Mouse (Mus musculus): ENCODE results near the gene Tpsb2. TPM values are rescaled to one million over a fixed set of nuclear protein-coding genes. Genes with fewer than 3 reads are reported as not detected.

Tpsb2 gene
- 0.43 and 0.61 TPM in 2 replicates for polyA plus RNA-seq (2012; rRNA removed)

GRCm38 (mm10) chr17:25366005-25366404 lies at the start of gene Tpsb2:
Tpsb2 (plus strand) TSS chr17:25366305.

GRCm38 (mm10) chr17:25318354-25318753 lies 47.8 kb upstream of the Tpsb2 start, which contains the start of gene Prss29:
Prss29 (plus strand) TSS chr17:25318654.

GRCm38 (mm10) chr17:25345462-25345861 lies 20.6 kb upstream of the Tpsb2 start, which contains the start of gene Tpsab1:
Tpsab1 (minus strand) TSS chr17:25345562.

GRCm38 (mm10) chr17:25368973-25369372 lies 2.9 kb downstream of the Tpsb2 start, which contains the start of gene Tpsg1:
Tpsg1 (plus strand) TSS chr17:25369273.

Other genes starting within 250 kb of the Tpsb2 start
- gene Ptx4, start 245.5 kb upstream of the Tpsb2 start, polyA plus RNA-seq (2012; rRNA removed) = not detected in 2 replicates
- 6.5 and 7.2 TPM in 2 replicates for gene Clcn7, start 232.9 kb upstream of the Tpsb2 start, polyA plus RNA-seq (2012; rRNA removed)
- not detected in 2 replicates for gene Ccdc154, start 203.8 kb upstream of the Tpsb2 start, polyA plus RNA-seq (2012; rRNA removed)
- gene Gm38655, start 190.8 kb upstream of the Tpsb2 start, polyA plus RNA-seq (2012; rRNA removed) = not detected in 2 replicates
- 11.2 and 12.5 TPM in 2 replicates for gene BC003965, start 181.8 kb upstream of the Tpsb2 start, polyA plus RNA-seq (2012; rRNA removed)
- 8.8 and 9.4 TPM in 2 replicates for gene Unkl, start 177.9 kb upstream of the Tpsb2 start, polyA plus RNA-seq (2012; rRNA removed)
- gene Gnptg, start 126.2 kb upstream of the Tpsb2 start, polyA plus RNA-seq (2012; rRNA removed) = 13.8 and 14.6 TPM in 2 replicates
- gene Tsr3, start 126.1 kb upstream of the Tpsb2 start, polyA plus RNA-seq (2012; rRNA removed) = 12.0 and 12.2 TPM in 2 replicates
- 0.56 and 1.2 TPM in 2 replicates for gene Baiap3, start 109.9 kb upstream of the Tpsb2 start, polyA plus RNA-seq (2012; rRNA removed)
- 125 and 133 TPM in 2 replicates for gene Ube2i, start 91.7 kb upstream of the Tpsb2 start, polyA plus RNA-seq (2012; rRNA removed)
- 2.7 and 3.8 TPM in 2 replicates for gene Prss34, start 67.9 kb upstream of the Tpsb2 start, polyA plus RNA-seq (2012; rRNA removed)
- gene Prss28, start 57.7 kb upstream of the Tpsb2 start, polyA plus RNA-seq (2012; rRNA removed) = not detected in 2 replicates
- gene Prss29, start 47.7 kb upstream of the Tpsb2 start, polyA plus RNA-seq (2012; rRNA removed) = not detected in 2 replicates
- 0.02 and 0.05 TPM in 2 replicates for gene Tpsab1, start 20.7 kb upstream of the Tpsb2 start, polyA plus RNA-seq (2012; rRNA removed)
- gene Tpsg1, start 3.0 kb downstream of the Tpsb2 start, polyA plus RNA-seq (2012; rRNA removed) = 0.05 TPM in 1 of 2 replicates, not detected in the other
- 0.38 and 0.97 TPM in 2 replicates for gene Cacna1h, start 67.5 kb downstream of the Tpsb2 start, polyA plus RNA-seq (2012; rRNA removed)
- 0.43 and 0.64 TPM in 2 replicates for gene Tekt4, start 88.3 kb downstream of the Tpsb2 start, polyA plus RNA-seq (2012; rRNA removed)
- not detected in 2 replicates for gene Sstr5, start 131.0 kb downstream of the Tpsb2 start, polyA plus RNA-seq (2012; rRNA removed)
- gene Sox8, start 204.4 kb downstream of the Tpsb2 start, polyA plus RNA-seq (2012; rRNA removed) = 0.02 and 0.05 TPM in 2 replicates
- 5.2 and 6.2 TPM in 2 replicates for gene Lmf1, start 212.8 kb downstream of the Tpsb2 start, polyA plus RNA-seq (2012; rRNA removed)

Data from liver, embryonic 18 days (tissue).